Mouse (Mus musculus) urinary bladder, postnatal 10 days (tissue): Measurements from ENCODE around the gene Olfm3.

Experiments
- DNase-seq: peaks from one replicate; pipeline ENCODE4 v3.0.0; 2022; ENCODE audit warnings: low spot score

The Olfm3 gene

DNA sequence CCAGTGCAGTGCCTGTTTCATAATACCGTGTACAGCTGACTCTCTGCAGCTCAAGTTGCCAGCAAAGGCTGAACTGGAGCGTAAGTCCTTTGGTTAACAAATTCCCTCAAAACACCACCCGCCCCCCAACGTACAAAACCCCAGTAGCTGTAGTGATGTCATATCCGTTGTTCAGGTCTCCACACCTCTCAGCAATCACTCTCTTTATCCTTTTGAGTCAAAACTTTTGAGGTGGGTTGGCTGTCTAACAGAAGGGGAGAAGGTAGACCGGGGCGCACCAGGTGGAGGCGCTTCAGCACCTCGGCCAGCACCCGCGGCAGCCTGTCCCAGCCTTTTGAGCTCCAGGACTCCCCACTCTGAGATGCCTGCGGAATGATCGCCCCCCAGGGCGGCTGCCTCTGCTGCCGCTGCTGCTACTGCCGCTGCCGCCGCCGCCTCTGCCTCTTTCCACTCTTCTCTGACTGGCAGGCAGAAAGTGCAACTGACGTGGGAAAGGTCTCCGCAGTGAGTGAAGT lies at the start of gene Olfm3:
Gene Olfm3, plus strand, starts transcription at position 155 of the 515 bp plus-strand sequence.
- DNase-seq, result no peak

DNA sequence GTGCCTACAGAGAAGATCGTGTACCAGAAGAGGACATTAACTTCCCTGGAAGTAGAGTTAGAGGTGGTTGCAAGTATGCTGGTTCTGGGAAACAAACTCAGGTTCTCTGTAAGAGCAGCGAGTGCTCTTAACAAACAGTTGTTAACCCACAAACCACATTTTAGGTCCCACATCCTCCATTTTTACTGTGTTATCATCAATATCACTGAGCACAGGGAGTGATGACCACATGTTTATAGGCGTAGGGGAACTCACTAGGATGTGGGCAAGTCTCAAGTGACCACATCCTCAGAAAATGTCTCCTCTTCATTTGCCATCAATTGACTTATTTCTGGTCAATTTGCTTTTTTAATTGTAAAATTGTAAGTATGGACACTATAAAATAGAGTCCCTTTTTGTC lies 14.1 kb upstream of the Olfm3 start:
- no peak for DNase-seq

DNA sequence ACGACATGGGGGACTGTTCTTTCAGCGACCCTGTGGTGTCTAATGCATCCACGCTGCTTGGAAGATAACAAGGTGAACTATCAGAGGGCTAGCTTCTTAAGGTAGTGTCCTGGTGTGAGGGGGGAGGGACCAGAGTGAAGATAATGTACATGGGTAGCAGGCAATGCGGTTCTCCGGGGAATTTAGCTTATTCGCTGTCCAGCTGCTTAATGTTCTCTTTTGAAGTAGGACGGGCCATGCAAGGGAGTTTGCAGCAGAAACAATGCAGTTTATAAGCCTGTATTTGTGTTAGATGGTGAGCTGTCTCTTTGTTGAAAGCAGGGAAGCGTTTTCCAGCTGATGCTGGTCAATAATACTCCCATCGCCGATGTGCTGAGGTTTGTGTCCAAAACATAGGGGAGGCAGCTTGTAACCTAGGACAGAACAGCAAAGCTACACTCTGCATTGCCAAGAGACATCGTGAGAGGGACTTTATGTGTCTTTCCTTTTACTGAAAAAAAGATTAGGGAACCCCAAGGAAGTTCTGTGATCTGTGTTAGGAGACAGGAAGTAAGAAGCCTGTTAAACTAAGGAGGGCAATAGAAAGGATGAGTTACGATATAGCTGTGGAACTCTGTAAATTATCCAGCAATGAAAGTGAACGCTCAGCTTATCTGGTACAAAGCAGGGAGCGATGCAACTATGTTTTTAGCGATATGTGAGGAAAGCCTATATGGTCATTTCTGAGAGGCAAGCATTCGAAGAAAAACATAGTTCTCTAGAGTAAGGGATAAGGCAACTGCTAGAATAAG lies 950 bp downstream of the Olfm3 start:
- no peak for DNase-seq

- DNase-seq, result no peak
Observed at GRCm38 (mm10) chr3:114907537-114907936, 3.7 kb downstream of the Olfm3 start.

- DNase-seq, result no peak
Observed at GRCm38 (mm10) chr3:114908846-114909245, 5.0 kb downstream of the Olfm3 start.

- DNase-seq, result no peak
Observed at GRCm38 (mm10) chr3:114920102-114920501, 16.2 kb downstream of the Olfm3 start.

DNA sequence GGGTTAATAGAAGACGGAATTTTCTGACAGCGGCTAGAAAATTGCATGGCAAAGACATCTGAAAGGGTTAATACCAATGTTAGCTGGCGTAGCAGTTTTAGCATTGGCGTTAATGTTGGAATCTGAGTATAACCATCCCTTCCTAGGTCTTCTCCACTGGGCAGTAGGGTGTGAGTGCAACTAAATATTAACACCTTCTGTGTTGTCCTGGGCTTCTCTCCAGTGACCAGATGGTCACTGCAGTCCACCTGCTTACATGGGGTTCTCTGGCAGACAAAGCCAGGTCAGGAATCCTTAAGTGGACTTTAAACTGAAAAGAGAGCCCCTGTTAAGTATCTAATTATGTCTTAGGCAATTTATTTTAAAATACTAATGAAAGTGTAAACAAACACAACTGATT lies 25.7 kb downstream of the Olfm3 start:
- no peak for DNase-seq

GRCm38 (mm10) chr3:114930336-114930735 lies 26.5 kb downstream of the Olfm3 start:
- DNase-seq, result no peak

- DNase-seq, result no peak
Observed at GRCm38 (mm10) chr3:114930796-114931195, 26.9 kb downstream of the Olfm3 start.

DNA sequence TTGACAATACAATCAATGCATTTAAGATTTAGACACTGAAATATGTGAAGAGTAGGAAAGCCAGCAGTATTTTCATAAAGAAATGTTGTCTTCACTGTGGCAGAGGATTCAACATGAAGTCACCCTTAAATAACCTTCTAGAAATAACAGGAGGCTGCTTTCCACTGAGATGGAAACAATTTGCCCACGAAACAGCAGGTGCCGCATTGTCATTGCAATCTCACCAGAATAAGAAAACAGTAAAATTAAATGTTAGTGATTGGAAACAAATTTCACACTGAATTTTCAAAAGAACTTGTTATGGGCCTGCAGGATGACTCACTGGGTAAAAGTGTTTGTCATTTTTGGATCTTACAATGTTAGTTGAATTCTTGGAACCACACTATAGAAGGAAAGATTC lies 29.0 kb downstream of the Olfm3 start:
- no peak for DNase-seq

DNA sequence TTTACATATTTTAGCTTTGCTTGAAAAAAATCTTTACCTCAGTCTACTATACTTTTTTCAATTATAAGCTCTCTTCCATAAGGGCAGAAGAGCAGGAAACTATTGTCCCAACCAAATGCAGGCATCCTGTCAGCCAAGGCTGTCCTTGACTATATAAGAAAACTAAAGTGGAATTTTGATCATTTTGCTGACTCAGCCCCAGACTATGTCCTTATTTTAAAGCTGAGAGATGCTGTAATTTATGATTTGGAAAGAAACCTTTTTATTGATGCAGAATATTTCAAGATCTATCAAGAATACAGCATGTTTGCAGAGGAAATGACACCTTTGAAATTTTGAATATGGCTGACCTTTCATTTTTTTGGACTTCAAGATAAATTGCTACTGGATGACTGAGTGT lies 51.0 kb downstream of the Olfm3 start:
- DNase-seq, result no peak

- no peak for DNase-seq
Observed at GRCm38 (mm10) chr3:114959311-114959967, 55.6 kb downstream of the Olfm3 start.

DNA sequence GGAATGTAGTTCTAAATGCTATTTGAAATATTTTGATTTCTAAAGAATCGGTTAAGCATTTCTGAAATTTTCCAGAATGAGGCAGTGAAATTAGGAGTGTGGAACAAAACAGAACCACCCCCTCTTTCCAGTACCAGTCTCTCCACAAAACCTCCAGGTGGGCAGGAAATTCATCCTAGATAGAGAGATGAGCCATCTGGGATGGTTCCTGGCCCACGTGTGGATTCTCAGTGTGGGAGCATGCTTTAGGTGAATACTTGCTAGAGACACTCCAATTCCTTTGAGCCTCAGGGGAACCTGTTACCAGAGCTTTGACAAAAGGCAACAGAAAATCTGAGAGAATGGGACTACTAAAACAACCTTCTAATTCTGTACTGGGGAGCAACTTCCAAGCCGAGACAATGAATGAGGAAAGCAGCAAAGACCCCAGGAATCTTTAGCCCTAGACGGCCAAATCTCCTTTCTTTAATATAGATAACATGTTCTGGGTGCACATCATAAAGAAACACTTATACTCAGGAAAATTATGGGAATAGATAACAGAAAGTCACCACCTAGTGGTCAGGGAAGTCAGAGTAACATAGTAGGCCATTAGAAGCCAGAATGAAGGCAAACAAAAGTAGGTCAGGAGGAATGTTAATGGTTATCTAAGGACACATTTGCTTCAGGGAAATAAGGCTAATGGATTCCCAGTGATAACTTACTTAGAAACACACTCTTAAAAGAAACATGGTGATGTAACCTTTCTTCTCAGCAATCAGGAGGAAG lies 58.6 kb downstream of the Olfm3 start:
- DNase-seq, result no peak

DNA sequence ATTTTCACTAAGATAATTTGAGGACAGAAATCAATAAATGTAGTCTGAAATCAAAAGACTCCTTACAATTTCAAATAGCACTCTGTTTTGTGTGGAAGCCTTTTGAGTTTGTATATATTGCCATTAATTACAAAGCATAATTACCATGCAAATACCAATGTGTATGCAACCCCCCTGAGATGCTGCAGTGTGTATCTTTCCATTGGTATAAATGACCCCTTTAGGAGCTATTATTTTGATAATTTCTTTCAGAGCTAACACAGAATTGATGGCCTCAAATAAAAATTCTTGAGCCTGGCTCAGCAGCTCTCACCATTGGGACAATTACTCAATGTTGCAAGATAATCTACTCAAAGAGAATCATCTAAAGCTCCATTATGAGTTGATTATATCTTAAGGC lies 67.3 kb downstream of the Olfm3 start:
- DNase-seq, result no peak

DNA sequence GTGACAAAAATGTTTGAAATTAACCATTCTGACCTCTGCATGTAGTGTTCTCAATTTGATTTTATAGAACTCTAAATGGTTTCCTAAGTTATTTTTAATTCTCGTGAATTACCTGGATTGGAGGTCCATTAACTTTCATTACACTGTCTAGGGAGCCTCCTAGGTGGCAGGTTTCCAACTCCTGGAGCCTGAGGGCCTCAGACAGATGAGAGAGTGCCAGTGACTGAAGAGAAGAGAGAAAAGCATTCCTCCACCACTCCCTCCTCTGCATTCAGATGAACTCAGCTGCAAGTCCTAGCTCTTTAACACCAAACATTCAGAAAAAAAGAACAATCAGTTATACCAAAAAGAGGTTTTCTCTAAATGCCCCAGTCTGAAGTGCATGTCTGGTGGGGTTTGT lies 68.6 kb downstream of the Olfm3 start:
- DNase-seq, result no peak

DNA sequence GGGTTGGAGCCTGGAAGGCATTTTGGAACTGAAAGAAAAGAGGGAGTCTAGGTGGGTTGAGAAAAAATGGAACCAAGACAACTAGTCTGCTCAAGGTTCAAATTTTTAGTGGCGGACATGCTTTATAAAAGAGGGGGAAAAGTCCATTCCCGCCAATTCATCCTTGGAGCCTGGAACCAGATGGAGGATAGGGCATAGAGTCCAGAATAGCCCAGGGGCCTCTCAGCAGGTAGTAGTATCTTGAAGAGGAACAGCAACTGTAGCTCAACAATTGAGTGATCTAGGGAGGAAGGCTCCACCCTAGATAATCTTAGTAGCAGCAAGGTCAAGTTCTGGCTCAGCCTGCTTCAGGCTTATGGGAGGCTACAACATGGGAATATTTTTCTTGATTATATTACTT lies 87.0 kb downstream of the Olfm3 start:
- no peak for DNase-seq

GRCm38 (mm10) chr3:114995956-114996355 lies 92.1 kb downstream of the Olfm3 start:
- no peak for DNase-seq

DNA sequence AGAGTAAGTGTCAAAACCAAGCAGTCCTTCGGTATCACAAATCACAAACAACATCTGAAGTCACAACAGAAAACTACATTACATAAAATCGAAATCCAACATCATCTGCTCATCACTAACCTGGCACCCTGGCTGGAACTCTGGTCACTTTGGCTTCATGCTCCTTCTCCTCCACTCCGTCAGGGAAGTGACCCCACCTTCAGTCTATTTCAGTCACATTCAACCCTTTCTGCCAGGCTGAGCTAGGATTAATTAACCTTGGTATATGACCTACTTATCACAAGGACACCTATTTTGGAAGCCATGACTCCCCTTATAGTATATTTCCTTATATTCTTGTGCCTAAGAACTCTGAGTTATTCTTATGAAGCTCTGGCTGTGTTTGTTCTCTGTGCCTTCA lies 123.7 kb downstream of the Olfm3 start:
- no peak for DNase-seq

- no peak for DNase-seq
Observed at GRCm38 (mm10) chr3:115028046-115028445, 124.2 kb downstream of the Olfm3 start.

GRCm38 (mm10) chr3:115028611-115029010 lies 124.7 kb downstream of the Olfm3 start:
- no peak for DNase-seq

- DNase-seq, result no peak
Observed at GRCm38 (mm10) chr3:115049060-115049459, 145.2 kb downstream of the Olfm3 start.

DNA sequence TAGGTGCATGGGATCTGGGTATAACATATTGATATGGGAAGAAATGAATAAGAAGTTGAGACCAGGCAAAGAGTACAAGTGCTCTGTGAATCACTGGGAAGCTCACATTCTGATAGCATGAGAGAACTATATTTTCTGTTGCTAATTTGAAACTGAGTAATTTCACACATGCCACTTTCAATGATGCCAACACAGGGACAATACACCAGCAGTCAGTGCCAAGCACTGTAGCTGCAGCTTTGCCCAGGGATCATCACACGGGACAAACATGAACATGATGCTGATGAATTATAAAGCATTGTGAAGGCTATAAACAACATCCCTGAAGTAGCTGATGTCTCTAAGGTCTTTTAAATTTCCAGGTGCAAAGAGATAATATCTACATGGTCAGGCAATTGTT lies 161.0 kb downstream of the Olfm3 start:
- no peak for DNase-seq
